Mouse (Mus musculus) cerebellum, adult (tissue): ENCODE data around the gene Gnas.
"Not testable (repeated sequence)": the region's sequence is repeated elsewhere in the genome, so short reads cannot be mapped to it uniquely, and the experiment has no call there.

Experiments
- ATAC-seq: cut with Nextera tagmentation; 2 replicates; pipeline ENCODE4 v1.9.2; 2017; ENCODE audit warnings: mild to moderate bottlenecking, moderate library complexity, mixed read lengths; ENCODE audit not compliant: insufficient number of reproducible peaks, low FRiP score, low TSS enrichment

Gene Gnas

GRCm38 (mm10) chr2:174291662-174292030 is 7.5 kb downstream of the Gnas start:
- no peak for ATAC-seq

DNA sequence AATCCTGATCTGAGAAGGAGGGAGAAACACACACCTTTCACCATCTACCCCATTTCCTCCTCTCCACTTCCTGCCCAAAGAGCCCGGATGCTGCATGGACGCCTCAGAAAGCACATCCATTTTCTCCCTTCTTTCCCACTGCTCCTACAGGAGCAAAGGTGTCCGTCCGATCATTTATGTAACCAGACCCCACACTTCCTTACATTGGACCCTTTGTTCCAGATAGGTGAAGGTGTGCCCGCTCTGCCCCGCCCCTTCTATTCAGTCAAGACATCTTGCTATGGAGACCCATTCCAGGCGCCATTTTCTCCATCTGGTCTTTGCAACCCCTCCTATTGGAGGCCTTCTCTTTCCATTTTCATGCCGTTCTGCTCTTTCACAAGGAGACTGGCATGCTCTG is 10.3 kb downstream of the Gnas start:
- no peak for ATAC-seq

- no peak for ATAC-seq
Observed at GRCm38 (mm10) chr2:174295175-174295899, 11.2 kb downstream of the Gnas start.

GRCm38 (mm10) chr2:174295900-174296465 is 11.9 kb downstream of the Gnas start:
- no peak for ATAC-seq

DNA sequence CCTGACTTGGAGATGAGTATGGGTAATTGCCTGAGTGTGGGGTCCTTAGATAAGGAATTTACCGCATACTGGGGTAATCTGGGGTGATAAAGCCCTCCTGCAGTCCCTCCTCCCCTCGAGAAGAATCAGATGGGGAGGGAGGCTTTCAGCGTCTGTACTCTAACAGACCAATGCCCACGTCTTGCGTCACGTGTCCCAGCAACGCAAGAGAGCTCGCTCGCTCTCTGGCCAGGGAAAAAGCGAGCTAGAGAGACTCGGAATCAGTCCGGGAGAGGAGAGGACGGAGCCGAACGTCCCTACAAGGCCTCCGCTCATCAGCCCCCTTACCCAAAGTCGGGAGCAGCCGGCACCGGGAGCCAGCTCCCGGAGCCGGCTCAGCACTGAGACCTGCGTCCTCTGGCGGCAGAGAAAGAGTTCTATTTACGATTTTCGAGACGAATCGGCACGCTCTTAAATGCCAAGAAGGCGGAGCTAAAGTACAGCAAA is 13.0 kb downstream of the Gnas start:
- ATAC-seq = no peak

DNA sequence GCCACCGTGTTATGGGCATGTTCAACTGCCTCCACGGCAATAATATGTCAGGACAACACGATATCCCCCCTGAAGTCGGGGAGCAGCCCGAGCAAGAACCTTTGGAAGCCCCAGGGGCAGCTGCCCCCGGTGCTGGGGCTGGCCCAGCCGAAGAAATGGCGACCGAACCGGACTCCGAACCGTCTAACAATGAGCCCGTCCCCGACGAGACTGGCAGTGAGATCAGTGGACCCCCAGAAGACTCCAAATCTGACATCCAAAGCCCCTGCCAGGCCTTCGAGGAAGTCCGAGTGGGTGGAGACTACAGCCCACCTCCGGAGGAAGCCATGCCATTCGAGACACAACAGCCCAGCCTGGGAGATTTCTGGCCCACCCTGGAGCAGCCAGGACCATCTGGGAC is 13.7 kb downstream of the Gnas start:
- ATAC-seq = no peak

DNA sequence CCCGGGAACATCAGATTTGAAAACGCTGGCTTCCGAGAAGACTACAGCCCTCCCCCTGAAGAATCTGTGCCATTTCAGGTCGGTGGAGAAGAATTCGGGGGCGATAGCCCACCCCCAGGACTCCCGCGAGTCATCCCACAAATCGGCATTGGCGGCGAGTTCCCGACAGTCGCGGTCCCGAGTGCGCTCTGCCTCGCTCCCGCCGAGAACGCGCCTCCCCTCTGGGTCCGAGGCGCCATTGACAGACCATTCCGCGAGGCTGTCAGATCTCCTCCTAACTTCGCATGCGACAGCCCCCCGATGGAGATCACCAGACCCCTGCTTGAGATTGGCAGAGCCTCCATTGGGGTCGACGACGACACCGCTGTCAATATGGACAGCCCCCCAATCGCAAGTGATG is 14.4 kb downstream of the Gnas start:
- ATAC-seq = no peak

DNA sequence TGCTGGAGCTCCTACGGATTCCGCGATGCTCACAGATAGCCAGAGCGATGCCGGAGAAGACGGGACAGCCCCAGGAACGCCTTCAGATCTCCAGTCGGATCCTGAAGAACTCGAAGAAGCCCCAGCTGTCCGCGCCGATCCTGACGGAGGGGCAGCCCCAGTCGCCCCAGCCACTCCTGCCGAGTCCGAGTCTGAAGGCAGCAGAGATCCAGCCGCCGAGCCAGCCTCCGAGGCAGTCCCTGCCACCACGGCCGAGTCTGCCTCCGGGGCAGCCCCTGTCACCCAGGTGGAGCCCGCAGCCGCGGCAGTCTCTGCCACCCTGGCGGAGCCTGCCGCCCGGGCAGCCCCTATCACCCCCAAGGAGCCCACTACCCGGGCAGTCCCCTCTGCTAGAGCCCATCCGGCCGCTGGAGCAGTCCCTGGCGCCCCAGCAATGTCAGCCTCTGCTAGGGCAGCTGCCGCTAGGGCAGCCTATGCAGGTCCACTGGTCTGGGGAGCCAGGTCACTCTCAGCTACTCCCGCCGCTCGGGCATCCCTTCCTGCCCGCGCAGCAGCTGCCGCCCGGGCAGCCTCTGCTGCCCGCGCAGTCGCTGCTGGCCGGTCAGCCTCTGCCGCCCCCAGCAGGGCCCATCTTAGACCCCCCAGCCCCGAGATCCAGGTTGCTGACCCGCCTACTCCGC is 15.1 kb downstream of the Gnas start:
- ATAC-seq = no peak

- no peak for ATAC-seq
Observed at GRCm38 (mm10) chr2:174299771-174300160, 15.6 kb downstream of the Gnas start.

DNA sequence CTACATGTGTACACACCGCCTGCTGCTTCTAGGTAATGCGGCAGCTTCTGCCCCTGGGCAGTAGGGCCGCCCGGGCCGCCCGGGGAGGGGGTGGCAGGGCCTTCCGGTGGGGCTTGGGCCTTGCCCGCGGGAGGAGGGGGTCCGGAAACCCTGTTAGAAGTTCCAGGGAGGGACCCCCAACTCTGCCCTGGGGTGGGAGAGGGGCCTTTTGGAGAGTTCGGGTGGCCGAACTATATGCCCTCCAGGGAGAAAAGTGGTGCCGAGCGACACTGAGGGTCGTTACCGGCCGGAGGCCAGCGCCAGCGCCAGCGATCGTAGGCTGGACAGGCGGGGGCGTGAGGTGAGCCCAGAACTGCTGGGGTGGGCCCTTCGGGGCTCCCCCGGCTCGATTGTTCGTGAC is 16.1 kb downstream of the Gnas start:
- no peak for ATAC-seq

DNA sequence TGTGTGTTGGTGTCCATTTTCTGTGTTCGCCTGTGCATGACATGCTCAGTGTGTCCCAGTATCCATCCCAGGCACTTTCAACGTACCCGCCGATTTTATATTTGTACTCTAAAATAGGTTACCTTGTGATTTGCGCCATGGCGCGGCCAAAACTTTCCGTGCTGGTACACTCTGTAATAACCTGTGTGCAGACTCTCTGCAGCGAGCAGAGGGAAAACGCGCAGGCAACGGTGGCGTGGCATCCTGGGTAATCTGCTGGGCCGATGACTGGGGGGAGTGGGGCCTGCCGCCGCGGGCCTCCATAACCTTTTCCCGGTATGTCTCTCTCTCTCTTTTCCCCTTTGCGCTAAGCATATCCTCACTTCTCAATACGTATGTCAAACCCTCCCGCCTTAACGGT is 16.5 kb downstream of the Gnas start:
- no peak for ATAC-seq

DNA sequence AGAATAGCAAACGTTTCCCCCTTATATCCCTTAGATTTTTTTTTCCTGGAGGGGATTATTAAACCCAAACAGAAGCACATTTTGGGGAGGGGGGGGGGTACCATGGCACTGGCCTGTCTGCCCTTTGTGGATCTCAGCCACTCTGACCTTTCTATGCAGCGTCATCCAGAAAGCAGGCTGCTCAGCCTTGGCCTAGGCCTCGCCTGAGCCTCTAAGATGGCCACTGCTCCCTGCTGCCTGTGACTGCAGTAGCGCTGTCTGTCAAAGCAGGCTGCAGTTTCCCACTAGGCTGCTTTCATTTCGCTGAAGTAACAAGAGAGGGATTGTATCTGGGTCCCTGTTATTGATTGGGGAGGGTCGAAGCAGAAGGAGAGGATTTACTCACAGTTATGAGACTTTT is 18.4 kb downstream of the Gnas start:
- no peak for ATAC-seq

DNA sequence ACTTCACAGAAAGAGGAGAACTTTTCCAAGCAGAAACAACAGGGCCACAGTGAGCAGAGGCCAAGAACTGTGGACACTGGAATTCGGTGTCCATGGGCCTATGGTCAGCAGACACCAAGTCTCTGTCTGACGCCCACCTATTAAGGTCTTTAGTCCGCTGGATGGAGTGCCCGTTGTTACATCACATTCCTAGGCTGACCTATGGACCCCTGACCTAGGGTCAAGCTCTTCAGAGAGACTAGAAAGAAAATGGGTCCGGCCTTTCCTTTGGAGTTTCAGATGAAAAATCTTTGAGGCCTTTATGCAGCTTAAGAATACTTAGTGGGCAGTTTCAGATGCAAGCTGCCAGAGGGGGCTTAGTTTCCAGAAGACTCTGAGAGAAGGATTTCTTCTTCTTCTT is 21.5 kb downstream of the Gnas start:
- no peak for ATAC-seq

DNA sequence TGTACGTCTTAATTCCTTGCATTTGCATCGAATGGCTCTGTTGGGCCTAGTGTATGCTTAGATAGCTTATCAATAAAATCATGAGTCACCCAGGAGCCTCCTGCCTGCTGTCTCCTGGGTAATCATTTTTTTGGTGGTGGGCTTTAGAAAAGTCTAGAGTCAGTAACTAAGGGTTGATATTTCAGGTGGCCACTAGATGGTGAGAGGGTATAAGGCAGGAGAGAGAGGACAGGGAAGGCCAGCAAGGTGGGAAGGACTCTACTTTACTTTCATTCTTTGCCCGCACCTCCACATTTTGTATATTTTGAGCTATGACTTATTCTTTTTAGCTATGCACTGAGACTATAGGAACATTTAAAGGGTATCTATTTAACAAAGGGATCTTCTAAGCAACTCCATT is 23.8 kb downstream of the Gnas start:
- no peak for ATAC-seq

- ATAC-seq = no peak
Observed at GRCm38 (mm10) chr2:174310913-174311514, 26.9 kb downstream of the Gnas start.

DNA sequence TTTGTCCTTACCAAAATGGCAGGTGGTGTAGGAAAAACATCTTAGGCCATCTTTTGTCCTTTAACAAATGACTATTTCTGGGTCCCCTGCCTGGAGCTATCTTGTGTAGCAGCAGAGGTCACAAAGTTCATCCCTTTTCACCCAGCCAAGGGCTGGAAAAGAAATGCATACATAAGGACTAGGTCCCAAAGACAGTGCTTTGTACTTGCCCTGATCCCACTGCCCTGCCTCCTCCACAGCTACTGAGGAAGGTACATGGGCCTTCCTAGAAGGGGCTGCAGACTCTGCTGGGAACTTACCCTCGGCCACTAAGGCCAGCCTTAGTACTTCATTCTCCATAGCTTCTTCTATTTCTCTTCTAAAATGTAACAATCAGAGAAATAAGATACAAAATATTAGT is 27.5 kb downstream of the Gnas start:
- ATAC-seq = no peak

GRCm38 (mm10) chr2:174312118-174312647 is 28.1 kb downstream of the Gnas start:
- ATAC-seq = peak; percentile 75

- ATAC-seq = no peak
Observed at GRCm38 (mm10) chr2:174312661-174313060, 28.5 kb downstream of the Gnas start.

DNA sequence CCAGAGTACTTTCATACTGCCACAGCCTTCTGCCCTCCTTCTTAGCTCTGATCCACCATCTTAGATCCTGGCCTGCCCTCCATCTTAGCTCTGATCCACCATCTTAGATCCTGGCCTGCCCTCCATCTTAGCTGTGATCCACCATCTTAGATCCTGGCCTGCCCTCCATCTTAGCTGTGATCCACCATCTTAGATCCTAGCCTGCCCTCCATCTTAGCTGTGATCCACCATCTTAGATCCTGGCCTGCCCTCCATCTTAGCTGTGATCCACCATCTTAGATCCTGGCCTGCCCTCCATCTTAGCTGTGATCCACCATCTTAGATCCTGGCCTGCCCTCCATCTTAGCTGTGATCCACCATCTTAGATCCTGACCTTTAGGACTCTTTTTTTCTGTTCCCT is 31.3 kb downstream of the Gnas start:
- ATAC-seq = not testable (repeated sequence)

DNA sequence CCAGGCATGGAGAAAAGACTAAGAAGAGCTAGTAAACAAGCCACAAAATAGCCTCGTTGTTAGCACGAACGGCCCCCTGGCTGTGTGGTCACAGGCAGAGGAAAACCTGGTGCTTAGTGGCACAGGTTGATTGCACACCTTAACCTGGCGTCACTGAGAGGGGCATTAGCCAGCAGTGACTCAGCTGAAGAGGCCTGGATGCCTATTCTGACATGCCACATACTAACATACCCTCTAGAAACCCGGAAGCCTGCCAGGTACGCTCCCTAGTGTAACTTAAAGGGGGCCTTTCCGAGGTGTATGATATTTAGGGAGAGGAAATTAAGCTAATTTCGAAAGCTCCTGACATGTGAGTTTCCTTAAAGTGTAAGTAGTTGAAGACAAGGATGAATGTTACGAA is 32.5 kb downstream of the Gnas start:
- ATAC-seq = no peak

DNA sequence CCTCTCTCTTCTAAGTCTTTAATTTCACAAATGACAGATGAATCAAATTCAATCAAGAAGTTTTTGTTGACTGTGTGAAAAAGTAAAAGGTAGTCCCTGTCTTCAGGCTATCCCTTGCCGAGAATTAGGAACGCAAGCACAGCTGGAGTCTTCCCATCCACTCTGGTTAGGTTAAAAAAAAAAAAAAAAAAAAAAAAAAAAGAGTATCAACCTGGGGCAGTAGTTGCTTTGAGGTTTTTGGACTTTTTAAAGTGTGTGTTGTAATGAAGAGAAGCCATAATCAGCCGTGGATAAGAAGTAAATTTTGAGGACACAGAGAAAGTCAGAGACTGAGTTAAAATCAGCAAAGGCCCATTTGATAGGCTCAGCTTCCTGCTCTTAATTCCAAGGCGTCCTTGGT is 41.9 kb downstream of the Gnas start:
- ATAC-seq = no peak
